In the genomic region with DNA sequence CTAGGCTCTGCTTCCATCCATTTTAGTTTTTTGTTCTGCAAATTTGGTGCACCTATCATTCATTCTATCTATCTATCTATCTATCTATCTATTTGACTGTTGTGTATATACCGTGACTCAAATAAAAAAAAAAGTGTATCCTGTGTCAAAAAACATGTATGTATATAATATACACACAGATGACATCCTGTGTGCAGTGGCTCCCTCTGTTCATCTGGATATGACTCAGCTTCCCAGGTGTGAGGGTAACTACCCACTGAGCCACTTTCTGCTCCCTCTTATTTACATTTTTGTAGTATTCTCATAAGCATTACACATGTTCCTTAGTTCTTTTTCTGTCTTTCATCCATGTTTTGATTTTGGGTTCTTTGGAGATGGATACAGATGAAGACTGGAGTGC, we compare ENCODE assay signal across 34 mouse cellular contexts.
"Had no signal": no experiment of that assay in that cellular context is flagged by ENCODE, and none has a peak within 500 bp of the region (broad histone marks: within the 10 kb centered on the region; RNA-seq: fewer than 3 reads in every experiment).

No protein-coding gene starts in this region.

- DNase-seq: heart, postnatal 10 days; heart, postnatal 14 days; heart, postnatal 36 days; heart, postnatal 4 days; kidney, adult 11 months; kidney, adult 18-20 months; kidney, adult 2 months; kidney, adult 8-10 months; kidney, adult 9 months; kidney, postnatal 10 days; kidney, postnatal 14 days; kidney, postnatal 25 days; kidney, postnatal 36 days; kidney, postnatal 4 days; layer of hippocampus, adult 9-11 months; layer of hippocampus, postnatal 36 days had no signal

- H3K4me3 ChIP-seq: heart, embryonic 12.5 days; heart, embryonic 13.5 days; heart, embryonic 15.5 days; hindbrain, embryonic 10.5 days; hindbrain, embryonic 12.5 days; hindbrain, embryonic 13.5 days; hindbrain, embryonic 15.5 days; intestine, embryonic 15.5 days; kidney, embryonic 15.5 days; layer of hippocampus, adult 2 months; left cerebral cortex, adult 2 months had no signal

- H3K27ac ChIP-seq: heart, embryonic 13.5 days; heart, embryonic 15.5 days; hindbrain, embryonic 10.5 days; hindbrain, embryonic 12.5 days; hindbrain, embryonic 13.5 days; hindbrain, embryonic 14.5 days; hindbrain, embryonic 15.5 days; hindbrain, postnatal 0 days; intestine, embryonic 15.5 days; kidney, embryonic 15.5 days; kidney, postnatal 0 days; layer of hippocampus, adult 2 months; left cerebral cortex, adult 2 months had no signal

- H3K9me3 ChIP-seq: heart, embryonic 12.5 days; heart, embryonic 13.5 days; heart, embryonic 15.5 days; hindbrain, embryonic 10.5 days; hindbrain, embryonic 12.5 days; hindbrain, embryonic 13.5 days; hindbrain, embryonic 15.5 days; intestine, embryonic 15.5 days; kidney, embryonic 15.5 days had no signal

- H3K4me2 ChIP-seq: heart, embryonic 12.5 days; heart, embryonic 13.5 days; heart, embryonic 15.5 days; hindbrain, embryonic 12.5 days; hindbrain, embryonic 13.5 days; hindbrain, embryonic 14.5 days; hindbrain, embryonic 15.5 days; intestine, embryonic 15.5 days; kidney, embryonic 15.5 days had no signal

- H3K27me3 ChIP-seq: heart, embryonic 12.5 days; heart, embryonic 13.5 days; heart, embryonic 15.5 days; hindbrain, embryonic 12.5 days; hindbrain, embryonic 13.5 days; hindbrain, embryonic 15.5 days; intestine, embryonic 15.5 days; kidney, embryonic 15.5 days had no signal

- H3K9ac ChIP-seq: heart, embryonic 12.5 days; heart, embryonic 13.5 days; heart, embryonic 15.5 days; hindbrain, embryonic 12.5 days; hindbrain, embryonic 13.5 days; hindbrain, embryonic 14.5 days; hindbrain, embryonic 15.5 days; intestine, embryonic 15.5 days; kidney, embryonic 15.5 days had no signal

- ATAC-seq: hindbrain, embryonic 16.5 days; hindbrain, postnatal 0 days; inflammation-experienced regulatory T-cells, adult 6 months; intestine, embryonic 15.5 days; intestine, embryonic 16.5 days; intestine, postnatal 0 days had no signal

- H3K4me1 ChIP-seq: heart, embryonic 12.5 days; heart, embryonic 13.5 days; heart, embryonic 15.5 days; hindbrain, embryonic 10.5 days; hindbrain, embryonic 12.5 days; hindbrain, embryonic 13.5 days; hindbrain, embryonic 15.5 days; intestine, embryonic 15.5 days; kidney, embryonic 15.5 days had no signal
